Mouse (Mus musculus) MEL (cell line): Measurements from ENCODE around the gene Vps13d. TPM values are rescaled to one million over a fixed set of nuclear protein-coding genes. Genes with fewer than 3 reads are reported as not detected.

Experiments used
- DNase-seq: peaks from one replicate; pipeline ENCODE4 v3.0.0; 2011; ENCODE audit warnings: low read depth, low spot score
- H3K27ac ChIP-seq: 2 replicates; pipeline ENCODE4 v1.5.1; 2012; ENCODE audit warnings: low read depth, mild to moderate bottlenecking, control low read depth, low read length, moderate library complexity; ENCODE audit not compliant: control insufficient read depth
- H3K27me3 ChIP-seq, 2 experiments: fragments of 150-350 bp in 1 of 2; sonication (generic) in 1 of 2; 2 replicates each; pipeline ENCODE4 v1.6.1; 2012; ENCODE audit warnings: low read length in 2 of 2, mild to moderate bottlenecking in 2 of 2, improper control_type of control experiment in 1 of 2, moderate library complexity in 1 of 2; ENCODE audit not compliant: insufficient read depth in 2 of 2, control insufficient read depth in 1 of 2
- H3K36me3 ChIP-seq, 2 experiments: 2 replicates each; pipeline ENCODE4 v1.6.1; 2012 to 2014; ENCODE audit warnings: low read length in 2 of 2, improper control_type of control experiment in 1 of 2, inconsistent platforms in 1 of 2, mild to moderate bottlenecking in 1 of 2; ENCODE audit not compliant: insufficient read depth in 2 of 2, control insufficient read depth in 1 of 2
- H3K4me1 ChIP-seq, 2 experiments: fragments of 150-350 bp in 1 of 2; sonication (generic) in 1 of 2; 2 replicates each; pipeline ENCODE4 v1.6.1; 2012; ENCODE audit warnings: low read length in 2 of 2, improper control_type of control experiment in 1 of 2, mild to moderate bottlenecking in 1 of 2; ENCODE audit not compliant: insufficient read depth in 2 of 2, control insufficient read depth in 1 of 2
- H3K4me3 ChIP-seq, 2 experiments: fragments of 150-350 bp in 1 of 2; sonication (generic) in 1 of 2; 2 replicates each; pipeline ENCODE4 v1.5.1; 2012; ENCODE audit warnings: low read depth in 2 of 2, low read length in 2 of 2, mild to moderate bottlenecking in 2 of 2, moderate library complexity in 2 of 2, control low read depth in 1 of 2, improper control_type of control experiment in 1 of 2; ENCODE audit not compliant: control insufficient read depth in 1 of 2, insufficient read depth in 1 of 2
- H3K79me2 ChIP-seq: 2 replicates; pipeline ENCODE4 v1.6.1; 2012; ENCODE audit warnings: mild to moderate bottlenecking, low read length, moderate library complexity; ENCODE audit not compliant: control insufficient read depth, poor library complexity, insufficient read depth
- H3K9ac ChIP-seq: 2 replicates; pipeline ENCODE4 v1.6.1; 2012; ENCODE audit warnings: low read depth, mild to moderate bottlenecking, control low read depth, low read length, moderate library complexity; ENCODE audit not compliant: control insufficient read depth, poor library complexity, severe bottlenecking
- H3K9me3 ChIP-seq: fragments of 150-350 bp; sonication (generic); replicated peaks from 2 replicates; pipeline ENCODE4 v1.6.1; 2012; ENCODE audit warnings: mild to moderate bottlenecking, low read length, improper control_type of control experiment, moderate library complexity; ENCODE audit not compliant: insufficient read depth
- BHLHE40 ChIP-seq: IDR thresholded peaks from 2 replicates; pipeline ENCODE4 v1.6.1; 2012; ENCODE audit warnings: low read depth, mild to moderate bottlenecking, inconsistent platforms, low read length, improper control_type of control experiment, borderline replicate concordance
- CHD1 ChIP-seq: IDR thresholded peaks from 2 replicates; pipeline ENCODE4 v1.6.1; 2012; ENCODE audit warnings: low read depth, mild to moderate bottlenecking, inconsistent platforms, low read length, improper control_type of control experiment
- CHD2 ChIP-seq: IDR thresholded peaks from 2 replicates; pipeline ENCODE4 v1.6.1; 2011; ENCODE audit warnings: low read length, improper control_type of control experiment
- EP300 ChIP-seq, 2 experiments: IDR thresholded peaks; 2 replicates each; pipeline ENCODE4 v1.6.1; 2011; ENCODE audit warnings: improper control_type of control experiment in 2 of 2, low read length in 2 of 2, low read depth in 1 of 2, mild to moderate bottlenecking in 1 of 2
- ETS1 ChIP-seq: IDR thresholded peaks from 2 replicates; pipeline ENCODE4 v1.6.1; 2012; ENCODE audit warnings: low read depth, mild to moderate bottlenecking, inconsistent platforms, low read length, improper control_type of control experiment, moderate library complexity
- GABPA ChIP-seq: IDR thresholded peaks from 2 replicates; pipeline ENCODE4 v1.6.1; 2012; ENCODE audit warnings: low read depth, mild to moderate bottlenecking, inconsistent platforms, low read length, improper control_type of control experiment, moderate library complexity
- HCFC1 ChIP-seq: IDR thresholded peaks from 2 replicates; pipeline ENCODE4 v1.6.1; 2012; ENCODE audit warnings: low read depth, mild to moderate bottlenecking, inconsistent platforms, low read length, improper control_type of control experiment, moderate library complexity
- MAFK ChIP-seq: IDR thresholded peaks from 2 replicates; pipeline ENCODE4 v1.6.1; 2011; ENCODE audit warnings: low read depth, mild to moderate bottlenecking, low read length, improper control_type of control experiment, borderline replicate concordance
- MAX ChIP-seq: IDR thresholded peaks from 2 replicates; pipeline ENCODE4 v1.6.1; 2011; ENCODE audit warnings: low read length, improper control_type of control experiment
- MAZ ChIP-seq: IDR thresholded peaks from 2 replicates; pipeline ENCODE4 v1.6.1; 2012; ENCODE audit warnings: low read depth, mild to moderate bottlenecking, inconsistent platforms, low read length, improper control_type of control experiment
- MYB ChIP-seq: IDR thresholded peaks from 2 replicates; pipeline ENCODE4 v1.6.1; 2011; ENCODE audit warnings: mild to moderate bottlenecking, low read depth, low read length, improper control_type of control experiment
- MYC ChIP-seq: IDR thresholded peaks from 2 replicates; pipeline ENCODE4 v1.6.1; 2011; ENCODE audit warnings: low read depth, mild to moderate bottlenecking, low read length, improper control_type of control experiment, moderate library complexity
- NELFE ChIP-seq: IDR thresholded peaks from 2 replicates; pipeline ENCODE4 v1.6.1; 2011; ENCODE audit warnings: low read depth, low read length, improper control_type of control experiment
- POLR2A ChIP-seq, 2 experiments: IDR thresholded peaks; 2 replicates each; pipeline ENCODE4 v1.6.1; 2011 to 2012; ENCODE audit warnings: low read length in 2 of 2, mild to moderate bottlenecking in 2 of 2, control low read depth in 1 of 2, improper control_type of control experiment in 1 of 2, low read depth in 1 of 2, moderate library complexity in 1 of 2; ENCODE audit not compliant: control insufficient read depth in 1 of 2, insufficient read depth in 1 of 2, poor library complexity in 1 of 2
- POLR2AphosphoS5 ChIP-seq: IDR thresholded peaks from 2 replicates; pipeline ENCODE4 v1.6.1; 2012; ENCODE audit warnings: low read depth, borderline replicate concordance, mild to moderate bottlenecking, inconsistent platforms, low read length, moderate library complexity, mixed read lengths
- RCOR1 ChIP-seq: IDR thresholded peaks from 2 replicates; pipeline ENCODE4 v1.6.1; 2012; ENCODE audit warnings: low read depth, mild to moderate bottlenecking, inconsistent platforms, low read length, improper control_type of control experiment
- SIN3A ChIP-seq: IDR thresholded peaks from 2 replicates; pipeline ENCODE4 v1.6.1; 2012; ENCODE audit warnings: low read length, improper control_type of control experiment, inconsistent platforms
- SMC3 ChIP-seq: IDR thresholded peaks from 2 replicates; pipeline ENCODE4 v1.6.1; 2011; ENCODE audit warnings: low read depth, low read length, improper control_type of control experiment
- TBP ChIP-seq: IDR thresholded peaks from 2 replicates; pipeline ENCODE4 v1.8.0; 2011; ENCODE audit warnings: low read depth, low read length, improper control_type of control experiment
- TCF12 ChIP-seq: IDR thresholded peaks from 2 replicates; pipeline ENCODE4 v1.6.1; 2014; ENCODE audit warnings: low read depth, mild to moderate bottlenecking, inconsistent platforms, low read length, improper control_type of control experiment, moderate library complexity
- USF1 ChIP-seq: IDR thresholded peaks from 2 replicates; pipeline ENCODE4 v1.6.1; 2014; ENCODE audit warnings: low read depth, mild to moderate bottlenecking, inconsistent platforms, low read length, improper control_type of control experiment, moderate library complexity
- USF2 ChIP-seq, 2 experiments: IDR thresholded peaks; 2 replicates each; pipeline ENCODE4 v1.6.1; 2011 to 2012; ENCODE audit warnings: improper control_type of control experiment in 2 of 2, low read length in 2 of 2, borderline replicate concordance in 1 of 2, inconsistent platforms in 1 of 2, low read depth in 1 of 2, mild to moderate bottlenecking in 1 of 2; ENCODE audit not compliant: insufficient read depth in 1 of 2
- ZC3H11A ChIP-seq: IDR thresholded peaks from 2 replicates; pipeline ENCODE4 v1.6.1; 2012; ENCODE audit warnings: low read depth, mild to moderate bottlenecking, inconsistent platforms, low read length, improper control_type of control experiment
- ZKSCAN1 ChIP-seq: IDR thresholded peaks from 2 replicates; pipeline ENCODE4 v1.6.1; 2012; ENCODE audit warnings: low read depth, mild to moderate bottlenecking, inconsistent platforms, low read length, improper control_type of control experiment, moderate library complexity
- ZNF384 ChIP-seq: IDR thresholded peaks from 2 replicates; pipeline ENCODE4 v1.6.1; 2012; ENCODE audit warnings: low read depth, mild to moderate bottlenecking, inconsistent platforms, low read length, improper control_type of control experiment
- polyA plus RNA-seq, 2 experiments: library from polyadenylated mRNA; stranded (reverse) in 1 of 2; unstranded in 1 of 2; fragments of >175 nt in 1 of 2; fragments of >200 nt in 1 of 2; gene quantifications; 2 replicates each; pipeline versions ENCODE4 v1.2.1 to v1.2.4; 2012; ENCODE audit warnings: low replicate concordance in 2 of 2, low read depth in 1 of 2; ENCODE audit not compliant: insufficient read length in 2 of 2, insufficient read depth in 1 of 2, missing spikeins in 1 of 2
- total RNA-seq: library from RNA; depleted of rRNA; stranded (reverse); fragments of 300-350 nt; gene quantifications from 2 replicates; pipeline ENCODE4 v1.2.3, GENCODE M21; 2012

Gene Vps13d
- total and polyA plus RNA-seq, 3 experiments = 8.9 to 14.5 (median 13.2) TPM

DNA sequence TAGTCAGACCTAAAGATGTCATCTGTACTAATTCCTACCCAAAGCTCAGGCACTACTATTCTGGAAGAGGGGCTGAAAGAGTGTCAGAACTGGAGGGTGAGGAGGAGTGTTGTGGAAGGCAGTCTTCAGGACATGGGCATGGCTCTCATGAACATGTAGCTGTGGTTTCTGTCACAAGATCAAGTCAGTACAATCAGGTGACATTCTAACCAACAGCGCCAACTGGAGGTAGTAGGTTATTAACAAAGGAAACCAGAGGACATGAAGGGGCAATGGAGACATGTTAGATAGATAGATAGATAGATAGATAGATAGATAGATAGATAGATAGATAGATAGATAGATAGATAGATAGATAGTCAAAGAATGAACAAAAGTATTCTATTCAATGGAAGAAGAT lies 241.4 kb downstream of the Vps13d start:
- TF ChIP-seq RCOR1 (no peak), HCFC1 (no peak), ETS1 (no peak), ZKSCAN1 (no peak), USF1 (no peak), SMC3 (no peak), ZNF384 (no peak)
- Histone ChIP-seq H3K79me2 (no peaks in the 10 kb centered on the region), H3K9me3 (no peaks in the 10 kb centered on the region), H3K36me3 (peaks cover 0 to 8% of the 10 kb centered on the region in 2 experiments; a peak in 2 of 4 replicates), H3K4me3 (no peak overlapping the region), H3K27ac (no peak overlapping the region), H3K4me1 (peaks cover 6 to 7% of the 10 kb centered on the region in 2 experiments; a peak in 3 of 4 replicates), H3K27me3 (no peaks in the 10 kb centered on the region), H3K9ac (no peak overlapping the region)
- no peak for DNase-seq

- H3K27me3 ChIP-seq = no peaks in the 10 kb centered on the region
- H3K36me3 ChIP-seq = peaks cover 0 to 8% of the 10 kb centered on the region in 2 experiments; a peak in 2 of 4 replicates
- no peaks in the 10 kb centered on the region for H3K9me3 ChIP-seq
- no peak overlapping the region for H3K9ac ChIP-seq
- H3K4me3 ChIP-seq = no peak overlapping the region
- DNase-seq = no peak
- no peaks in the 10 kb centered on the region for H3K79me2 ChIP-seq
- TF ChIP-seq MAX = no peak
- TF ChIP-seq CHD1 = no peak
- TF ChIP-seq MAZ = no peak
- no peak for TF ChIP-seq GABPA
- H3K4me1 ChIP-seq = peaks cover 6 to 7% of the 10 kb centered on the region in 2 experiments; a peak in 3 of 4 replicates
- no peak overlapping the region for H3K27ac ChIP-seq
These were observed 242.9 kb downstream of the Vps13d start for GRCm38 (mm10) chr4:144951859-144952258.

DNA sequence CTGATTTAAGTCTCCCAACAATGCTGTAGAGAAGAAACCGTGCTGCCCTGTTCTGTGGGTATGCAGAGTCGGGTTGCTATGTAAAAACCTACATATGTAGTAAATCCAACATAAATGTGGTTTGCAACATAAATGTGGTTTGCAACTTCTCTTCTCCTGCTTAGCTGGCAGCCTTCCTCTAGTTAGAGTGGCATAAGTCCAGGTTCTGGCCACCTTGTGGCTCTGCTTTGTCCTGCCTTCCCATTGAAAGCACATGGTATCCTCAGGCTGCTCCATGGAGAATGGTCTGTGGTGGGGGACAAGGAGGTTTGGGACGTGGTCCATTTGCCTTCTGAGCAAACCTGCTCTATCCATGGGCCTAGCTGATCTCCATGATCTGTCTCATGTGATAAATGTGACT lies 243.9 kb downstream of the Vps13d start:
- no peak for DNase-seq
- no peak overlapping the region for H3K27ac ChIP-seq
- H3K4me3 ChIP-seq = no peak overlapping the region
- H3K36me3 ChIP-seq = peaks cover 0 to 3% of the 10 kb centered on the region in 2 experiments; a peak in 2 of 4 replicates
- TF ChIP-seq SIN3A = no peak
- no peak for TF ChIP-seq MYC
- TF ChIP-seq USF2 (IDR thresholded peaks at IDR 0.05; ENCODE audit: borderline replicate concordance in 1 of 2, insufficient read depth in 1 of 2, low read depth in 1 of 2, low read length in 2 of 2) = no peak
- no peak for TF ChIP-seq MAX
- TF ChIP-seq TCF12 = no peak
- no peak for TF ChIP-seq POLR2AphosphoS5
- TF ChIP-seq POLR2A (IDR thresholded peaks at IDR 0.05; ENCODE audit: control insufficient read depth in 1 of 2, insufficient read depth in 1 of 2, low read depth in 1 of 2, low read length in 2 of 2, poor library complexity in 1 of 2) = no peak
- no peak for TF ChIP-seq EP300 (IDR thresholded peaks at IDR 0.05; ENCODE audit: low read depth in 1 of 2, low read length in 2 of 2)
- no peak for TF ChIP-seq TBP
- TF ChIP-seq BHLHE40 = no peak
- no peak for TF ChIP-seq MYB
- no peak for TF ChIP-seq ZC3H11A
- no peak for TF ChIP-seq MAFK
- no peak for TF ChIP-seq USF1
- TF ChIP-seq NELFE = no peak
- no peak for TF ChIP-seq CHD2
- no peaks in the 10 kb centered on the region for H3K9me3 ChIP-seq
- no peaks in the 10 kb centered on the region for H3K79me2 ChIP-seq
- no peak overlapping the region for H3K9ac ChIP-seq
- H3K27me3 ChIP-seq = no peaks in the 10 kb centered on the region
- H3K4me1 ChIP-seq = peaks cover 4 to 6% of the 10 kb centered on the region in 2 experiments; a peak in 2 of 4 replicates
